Mouse (Mus musculus) bone marrow, adult 2 months (tissue): ENCODE data around the gene Vmn2r20.

Source experiments
- CTCF ChIP-seq: fragments of 200-500 bp; IDR thresholded peaks from 2 replicates; pipeline ENCODE4 v1.5.1; 2011; ENCODE audit warnings: low read length, control low read depth; ENCODE audit not compliant: control insufficient read depth, insufficient read depth
- POLR2A ChIP-seq: fragments of 200-500 bp; IDR thresholded peaks from 2 replicates; pipeline ENCODE4 v1.6.1; 2011; ENCODE audit warnings: low read depth, mild to moderate bottlenecking, control low read depth, low read length, borderline replicate concordance; ENCODE audit not compliant: control insufficient read depth

DNA sequence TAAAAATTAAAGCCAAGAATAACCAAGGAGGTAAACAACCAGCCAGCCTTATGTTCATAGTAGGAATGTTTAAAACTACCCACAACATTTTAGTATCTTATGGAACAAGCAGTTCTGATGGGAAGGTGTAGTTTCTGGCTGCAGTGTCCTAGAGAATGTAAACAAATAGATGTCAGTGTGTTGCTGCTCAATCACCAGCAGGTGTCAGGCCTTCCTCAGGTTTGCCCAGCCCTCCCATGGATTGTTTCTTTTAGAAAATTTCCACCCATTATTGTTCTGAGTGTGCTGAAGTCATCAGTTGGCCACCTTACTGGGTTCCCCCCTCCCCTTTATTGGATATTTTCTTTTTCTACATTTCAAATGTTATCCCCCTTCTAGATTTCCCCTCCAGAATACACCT lies 77.8 kb downstream of the Vmn2r20 start:
- TF ChIP-seq POLR2A (no peak), CTCF (peak; percentile 36)
